Mouse (Mus musculus): Measurements from ENCODE around the gene Cyp2j9.

DNA sequence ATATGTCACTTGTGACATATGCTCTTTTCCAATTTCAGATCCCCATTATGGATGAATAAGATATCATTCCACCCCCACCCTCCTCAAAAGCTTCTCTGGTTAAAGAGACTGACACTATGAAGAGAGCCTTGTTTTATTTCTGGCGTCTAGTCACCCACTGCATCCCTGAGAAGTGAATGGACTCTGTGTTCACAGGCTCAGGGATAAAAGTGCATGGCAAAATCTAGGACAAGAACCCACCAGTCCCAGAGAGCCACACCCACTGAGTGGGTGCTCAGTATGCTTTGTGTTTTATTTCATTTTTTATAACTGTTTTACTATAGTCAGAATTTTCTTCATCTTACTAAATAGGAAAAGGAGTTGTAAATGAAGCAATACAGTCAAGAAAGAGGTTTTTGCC, 45.4 kb downstream of the Cyp2j9 start:
- TF ChIP-seq CTCF (IDR thresholded peaks at IDR 0.05; ENCODE audit: extremely low read depth, insufficient read depth, insufficient read length, insufficient replicate concordance) (no peak), POLR2A (IDR thresholded peaks at IDR 0.05; ENCODE audit: low read depth, low read length) (no peak)

Measured in spleen, adult 2 months (tissue).